11 mouse cellular contexts compared by ENCODE assay signal in the genomic region with DNA sequence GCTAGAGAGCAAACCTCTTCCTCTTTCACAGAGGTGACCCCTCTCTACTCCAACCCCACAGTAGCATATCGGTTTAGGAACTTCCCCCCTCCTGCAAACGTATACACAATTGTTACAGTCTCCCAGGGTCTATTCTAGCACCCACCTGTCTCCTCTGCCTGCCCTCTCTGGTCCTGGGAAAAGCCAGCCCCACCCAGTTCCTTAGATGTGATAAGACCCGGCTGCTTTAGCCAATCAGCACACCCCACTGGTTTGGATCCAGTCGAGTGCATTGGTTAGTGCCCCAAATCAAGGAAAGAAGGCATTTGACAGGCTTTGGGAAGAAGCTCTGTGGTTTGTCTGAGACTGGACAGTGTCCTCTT. TPM values are rescaled to one million over a fixed set of nuclear protein-coding genes. Genes with fewer than 3 reads are reported as not detected.
A peak's percentile ranks its signal among the peaks of the same experiment; 100 is the strongest.
DNase-seq lines count a peak whose midpoint lies in the region; ATAC-seq and TF ChIP-seq lines count a peak whose summit lies in the region.
"Had no signal": no experiment of that assay in that cellular context is flagged by ENCODE, and none has a peak within 500 bp of the region (broad histone marks: within the 10 kb centered on the region; RNA-seq: fewer than 3 reads in every experiment).

No protein-coding gene starts in this region.

- 0 out of 2 replicates have a peak, but pooled peaks have one; percentile 5 for ATAC-seq in embryonic facial prominence, embryonic 11.5 days (replicated peaks; ENCODE audit: insufficient number of reproducible peaks, low FRiP score, low TSS enrichment, low read depth)
- 0 out of 2 replicates have a peak, but pooled peaks have one; percentile 10 for ATAC-seq in lung, embryonic 15.5 days (ENCODE audit: borderline replicate concordance, extremely low read depth, low FRiP score, low TSS enrichment)
- ATAC-seq in intestine, embryonic 15.5 days, result peak; percentile 72

- H3K9ac ChIP-seq in embryonic facial prominence, embryonic 11.5 days (replicated peaks; ENCODE audit: low read length), result no peak overlapping the region
- no peak overlapping the region for H3K9ac ChIP-seq in lung, embryonic 15.5 days
- no peak overlapping the region for H3K9ac ChIP-seq in intestine, embryonic 15.5 days
- H3K9ac ChIP-seq: heart, embryonic 13.5 days had no signal

- no peak overlapping the region for H3K27ac ChIP-seq in embryonic facial prominence, embryonic 11.5 days (replicated peaks; ENCODE audit: low read depth, low read length)
- H3K27ac ChIP-seq in embryonic facial prominence, embryonic 10.5 days (replicated peaks), result no peak overlapping the region
- H3K27ac ChIP-seq in lung, embryonic 15.5 days, result no peak overlapping the region
- no peak overlapping the region for H3K27ac ChIP-seq in intestine, embryonic 15.5 days
- H3K27ac ChIP-seq in small intestine, adult 2 months (ENCODE audit: insufficient read depth, low read depth, low read length), result peak overlapping the region; percentile 11; the same call in 1 of the 2 replicates
- H3K27ac ChIP-seq: heart, embryonic 13.5 days; limb, embryonic 12.5 days had no signal

- H3K36me3 ChIP-seq in embryonic facial prominence, embryonic 11.5 days (replicated peaks; ENCODE audit: control insufficient read depth, insufficient read depth, low read depth, low read length), result no peaks in the 10 kb centered on the region
- no peaks in the 10 kb centered on the region for H3K36me3 ChIP-seq in embryonic facial prominence, embryonic 10.5 days (replicated peaks)
- no peaks in the 10 kb centered on the region for H3K36me3 ChIP-seq in lung, embryonic 15.5 days
- H3K36me3 ChIP-seq in intestine, embryonic 15.5 days, result no peaks in the 10 kb centered on the region
- H3K36me3 ChIP-seq in small intestine, adult 2 months (ENCODE audit: control insufficient read depth, insufficient read depth, low read length), result no peaks in the 10 kb centered on the region
- H3K36me3 ChIP-seq: heart, embryonic 13.5 days; limb, embryonic 12.5 days had no signal

- 22% methylated on average over 4 of the region's 4 CpGs for WGBS in embryonic facial prominence, embryonic 11.5 days
- WGBS in embryonic facial prominence, embryonic 10.5 days, result 19% methylated on average over 4 of the region's 4 CpGs
- WGBS in lung, embryonic 15.5 days, result 10% methylated on average over 4 of the region's 4 CpGs
- 13% methylated on average over 4 of the region's 4 CpGs for WGBS in lung, adult 2 months
- WGBS in intestine, embryonic 15.5 days, result 9% methylated on average over 4 of the region's 4 CpGs
- 5% methylated on average over 4 of the region's 4 CpGs for WGBS in small intestine, adult 2 months

- H3K4me1 ChIP-seq in embryonic facial prominence, embryonic 11.5 days (ENCODE audit: control insufficient read depth, insufficient read depth, low read length), result no peaks in the 10 kb centered on the region
- peaks cover 17% of the 10 kb centered on the region for H3K4me1 ChIP-seq in embryonic facial prominence, embryonic 10.5 days
- peaks cover 6% of the 10 kb centered on the region for H3K4me1 ChIP-seq in lung, embryonic 15.5 days
- no peaks in the 10 kb centered on the region for H3K4me1 ChIP-seq in lung, adult 2 months (ENCODE audit: control insufficient read depth, insufficient read depth, low read length)
- peaks cover 9% of the 10 kb centered on the region for H3K4me1 ChIP-seq in intestine, embryonic 15.5 days (replicated peaks)
- H3K4me1 ChIP-seq in small intestine, adult 2 months (ENCODE audit: control insufficient read depth, insufficient read depth, insufficient read length, low read length), result peaks cover 7% of the 10 kb centered on the region

- no peaks in the 10 kb centered on the region; the same call in 1 of the 2 replicates for H3K27me3 ChIP-seq in embryonic facial prominence, embryonic 11.5 days (ENCODE audit: control insufficient read depth, insufficient read depth, low read length)
- H3K27me3 ChIP-seq in embryonic facial prominence, embryonic 10.5 days (replicated peaks; ENCODE audit: low read depth, poor library complexity, severe bottlenecking), result peaks cover 42% of the 10 kb centered on the region
- H3K27me3 ChIP-seq in lung, embryonic 15.5 days, result peaks cover 7% of the 10 kb centered on the region; the same call in 1 of the 2 replicates
- H3K27me3 ChIP-seq in intestine, embryonic 15.5 days (replicated peaks), result 0 out of 2 replicates have a peak, but pooled peaks cover 2% of the 10 kb centered on the region
- no peaks in the 10 kb centered on the region for H3K27me3 ChIP-seq in small intestine, adult 2 months (ENCODE audit: control insufficient read depth, insufficient read depth, low read length)

- H3K4me2 ChIP-seq in embryonic facial prominence, embryonic 11.5 days (ENCODE audit: low read depth, low read length), result no peak overlapping the region
- peak overlapping the region; percentile 44; the same call in 1 of the 2 replicates for H3K4me2 ChIP-seq in lung, embryonic 15.5 days
- peak overlapping the region; percentile 49; the same call in 1 of the 2 replicates for H3K4me2 ChIP-seq in intestine, embryonic 15.5 days (replicated peaks)

- H3K4me3 ChIP-seq in embryonic facial prominence, embryonic 11.5 days (ENCODE audit: low read depth, low read length), result no peak overlapping the region
- no peak overlapping the region for H3K4me3 ChIP-seq in embryonic facial prominence, embryonic 10.5 days
- no peak overlapping the region for H3K4me3 ChIP-seq in lung, embryonic 15.5 days
- no peak overlapping the region for H3K4me3 ChIP-seq in lung, adult 2 months (replicated peaks; ENCODE audit: extremely low read depth, low read depth, low read length)
- no peak overlapping the region for H3K4me3 ChIP-seq in intestine, embryonic 15.5 days (replicated peaks)
- H3K4me3 ChIP-seq in small intestine, adult 2 months (ENCODE audit: low read depth, low read length), result no peak overlapping the region
- H3K4me3 ChIP-seq: limb, embryonic 12.5 days had no signal

- no peak for TF ChIP-seq CTCF in lung, adult 2 months (IDR thresholded peaks at IDR 0.05; ENCODE audit: insufficient read depth, low read length)
- no peak for TF ChIP-seq CTCF in small intestine, adult 2 months (IDR thresholded peaks at IDR 0.05; ENCODE audit: extremely low read depth, insufficient read length, insufficient replicate concordance, low read depth, low read length)

- no peaks in the 10 kb centered on the region for H3K9me3 ChIP-seq in embryonic facial prominence, embryonic 11.5 days (replicated peaks; ENCODE audit: control insufficient read depth, low read length)
- no peaks in the 10 kb centered on the region for H3K9me3 ChIP-seq in embryonic facial prominence, embryonic 10.5 days
- no peaks in the 10 kb centered on the region for H3K9me3 ChIP-seq in lung, embryonic 15.5 days
- no peaks in the 10 kb centered on the region for H3K9me3 ChIP-seq in intestine, embryonic 15.5 days
- H3K9me3 ChIP-seq: heart, embryonic 13.5 days; limb, embryonic 12.5 days had no signal

- TF ChIP-seq POLR2A in lung, adult 2 months (IDR thresholded peaks at IDR 0.05; ENCODE audit: borderline replicate concordance, extremely low read depth, low read depth, low read length), result no peak
- no peak for TF ChIP-seq POLR2A in small intestine, adult 2 months (IDR thresholded peaks at IDR 0.05; ENCODE audit: low read depth, low read length)

- no peak for DNase-seq in embryonic facial prominence, embryonic 11.5 days (ENCODE audit: low spot score)
- no peak for DNase-seq in embryonic facial prominence, embryonic 10.5 days (ENCODE audit: low spot score)
- no peak for DNase-seq in lung, adult 2 months
- no peak for DNase-seq in urinary bladder, postnatal 36 days (ENCODE audit: low spot score in 2 of 2)
- no peak for DNase-seq in ovary, adult 18-20 months (ENCODE audit: low spot score)
- DNase-seq: thymus, postnatal 25 days had no signal

RNA-seq across cellular contexts. Expression of gene Arhgap22, which starts 0.9 kb away (rescaled TPM):
- polyA plus RNA-seq in embryonic facial prominence, embryonic 11.5 days (2014; fragmentation: Nextera tagmentation; extraction: Ambion mirVana), result 2.6 and 3.2 TPM in 2 replicates
- 3.8 and 4.9 TPM in 2 replicates for polyA plus RNA-seq in embryonic facial prominence, embryonic 10.5 days (2016; fragmentation: Nextera tagmentation; extraction: Ambion mirVana)
- 8.3 and 10.7 TPM in 2 replicates for polyA plus RNA-seq in lung, embryonic 15.5 days (2015; fragmentation: Nextera tagmentation; extraction: Ambion mirVana)
- 27.3 and 28.1 TPM in 2 replicates for polyA plus RNA-seq in lung, adult 2 months (2012; rRNA removed)
- polyA plus RNA-seq in intestine, embryonic 15.5 days (2015; fragmentation: Nextera tagmentation; extraction: Ambion mirVana), result 3.9 and 5.3 TPM in 2 replicates
- polyA plus RNA-seq in small intestine, adult 2 months (2012; rRNA removed), result 3.2 and 3.6 TPM in 2 replicates

RNA-seq across cellular contexts. Expression of gene Wdfy4, which starts 29.4 kb away (rescaled TPM):
- 0.08 and 0.20 TPM in 2 replicates for polyA plus RNA-seq in embryonic facial prominence, embryonic 11.5 days (2014; fragmentation: Nextera tagmentation; extraction: Ambion mirVana)
- 0.08 and 0.17 TPM in 2 replicates for polyA plus RNA-seq in embryonic facial prominence, embryonic 10.5 days (2016; fragmentation: Nextera tagmentation; extraction: Ambion mirVana)
- polyA plus RNA-seq in lung, embryonic 15.5 days (2015; fragmentation: Nextera tagmentation; extraction: Ambion mirVana), result 0.45 and 0.77 TPM in 2 replicates
- polyA plus RNA-seq in lung, adult 2 months (2012; rRNA removed), result 12.5 and 14.0 TPM in 2 replicates
- polyA plus RNA-seq in intestine, embryonic 15.5 days (2015; fragmentation: Nextera tagmentation; extraction: Ambion mirVana), result 0.46 and 0.85 TPM in 2 replicates
- 2.4 and 4.8 TPM in 2 replicates for polyA plus RNA-seq in small intestine, adult 2 months (2012; rRNA removed)

Comparison
In these comparisons a context has a peak if more than half of its experiments do, and no peak if none do; other contexts are left out.
1. ATAC-seq: peak in every context shown above with its lines; median percentile 72 in intestine, embryonic 15.5 days; 10 in lung, embryonic 15.5 days; 5 in embryonic facial prominence, embryonic 11.5 days.